Mouse (Mus musculus) ovary, postnatal 14 days (tissue): Measurements from ENCODE around the gene Rnase2b.
"Not testable (repeated sequence)": the region's sequence is repeated elsewhere in the genome, so short reads cannot be mapped to it uniquely, and the experiment has no call there.

Experiments used
- DNase-seq: peaks from one replicate; pipeline ENCODE4 v3.0.0; 2022; ENCODE audit warnings: low spot score

Rnase2b gene

GRCm38 (mm10) chr14:51161976-51162375 lies at the start of gene Rnase2b:
Gene Rnase2b (plus strand): TSS chr14:51162260.
- DNase-seq: not testable (repeated sequence)

GRCm38 (mm10) chr14:51113476-51113875 lies 48.6 kb upstream of the Rnase2b start:
- no peak for DNase-seq

GRCm38 (mm10) chr14:51113916-51114560 lies 48.0 kb upstream of the Rnase2b start, which contains the start of gene Eddm3b:
Gene Eddm3b (plus strand): TSS chr14:51114426.
- DNase-seq: no peak

GRCm38 (mm10) chr14:51125684-51126083 lies 36.4 kb upstream of the Rnase2b start:
- no peak for DNase-seq

GRCm38 (mm10) chr14:51127648-51128258 lies 34.3 kb upstream of the Rnase2b start:
- DNase-seq: no peak

- no peak for DNase-seq
Measured at GRCm38 (mm10) chr14:51128775-51129623, 33.1 kb upstream of the Rnase2b start.

- no peak for DNase-seq
Measured at GRCm38 (mm10) chr14:51129624-51129975, 32.5 kb upstream of the Rnase2b start.

GRCm38 (mm10) chr14:51130315-51130940 lies 31.6 kb upstream of the Rnase2b start:
- no peak for DNase-seq

- no peak for DNase-seq
Measured at GRCm38 (mm10) chr14:51131086-51131815, 30.8 kb upstream of the Rnase2b start.

GRCm38 (mm10) chr14:51132372-51132771 lies 29.7 kb upstream of the Rnase2b start:
- DNase-seq: no peak

- no peak for DNase-seq
Measured at GRCm38 (mm10) chr14:51140342-51140741, 21.7 kb upstream of the Rnase2b start.

- no peak for DNase-seq
Measured at GRCm38 (mm10) chr14:51142119-51142518, 19.9 kb upstream of the Rnase2b start.

- DNase-seq: no peak
Measured at GRCm38 (mm10) chr14:51142568-51142967, 19.5 kb upstream of the Rnase2b start.

- no peak for DNase-seq
Measured at GRCm38 (mm10) chr14:51143287-51143686, 18.8 kb upstream of the Rnase2b start.

- no peak for DNase-seq
Measured at GRCm38 (mm10) chr14:51143937-51144336, 18.1 kb upstream of the Rnase2b start.

GRCm38 (mm10) chr14:51144451-51144850 lies 17.6 kb upstream of the Rnase2b start:
- DNase-seq: no peak

- no peak for DNase-seq
Measured at GRCm38 (mm10) chr14:51145521-51145920, 16.5 kb upstream of the Rnase2b start.

GRCm38 (mm10) chr14:51146685-51147084 lies 15.4 kb upstream of the Rnase2b start, which contains the start of gene Rnase1:
Gene Rnase1 (minus strand): TSS chr14:51146785.
- no peak for DNase-seq

GRCm38 (mm10) chr14:51148006-51148405 lies 14.1 kb upstream of the Rnase2b start:
- DNase-seq: no peak

- no peak for DNase-seq
Measured at GRCm38 (mm10) chr14:51149164-51149563, 12.9 kb upstream of the Rnase2b start.

GRCm38 (mm10) chr14:51150206-51150831 lies 11.7 kb upstream of the Rnase2b start:
- DNase-seq: no peak
